Mouse (Mus musculus): ENCODE measurements at regions not wholly inside any gene's neighbourhood (a gene's known extent, or its start where the extent isn't known, plus 50 kb on each side); places are given as distances from the start of the nearest gene placed in this dataset.

- DNase-seq (ENCODE audit: low read depth in 1 of 2, low spot score in 2 of 2), result no peak
These were observed 189.4 kb downstream of the Map2k6 start for GRCm38 (mm10) chr11:110588280-110588679.

- no peak for DNase-seq (ENCODE audit: low read depth in 1 of 2, low spot score in 2 of 2)
These were observed 196.4 kb downstream of the Map2k6 start for GRCm38 (mm10) chr11:110595266-110595862.

DNA sequence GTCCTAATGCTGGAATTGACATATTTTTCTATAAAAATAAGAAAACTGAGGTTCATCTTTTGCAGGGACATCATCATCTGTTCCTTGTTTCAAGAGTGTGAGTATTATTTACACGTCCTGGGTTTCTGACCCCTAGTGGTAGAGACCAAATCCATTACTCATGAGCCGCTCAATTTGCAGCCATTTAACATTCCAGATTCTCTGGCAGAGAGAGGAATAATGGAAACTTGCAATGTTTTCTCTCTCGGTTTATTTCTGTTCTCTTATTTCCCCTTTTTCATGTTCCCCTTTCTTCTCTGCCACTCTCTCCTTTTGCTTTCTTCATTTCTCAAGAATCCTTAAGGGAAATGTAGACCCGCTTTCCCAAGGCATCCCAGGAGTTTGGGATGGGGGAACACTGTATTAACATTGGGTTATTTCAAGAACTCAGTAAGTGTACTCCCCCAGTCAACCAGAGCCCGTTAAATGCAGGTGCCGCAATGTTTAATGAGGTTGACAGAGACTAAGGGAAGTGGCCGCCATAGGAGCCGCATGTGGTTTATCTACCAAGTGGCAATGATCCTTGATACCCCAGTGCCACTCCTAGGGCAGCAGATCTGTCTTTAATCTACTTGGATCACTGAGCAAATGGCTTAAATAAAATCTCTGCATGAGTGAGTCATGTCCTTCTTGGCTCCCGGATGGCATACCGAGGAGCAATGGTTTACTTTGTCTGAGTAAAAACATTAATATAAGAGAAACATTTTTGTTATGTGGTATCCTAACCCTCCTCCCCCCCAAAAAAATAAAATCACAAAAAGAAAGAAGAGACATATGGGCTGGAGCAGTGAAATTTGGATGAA lies 206.3 kb downstream of the Map2k6 start:
- no peak for DNase-seq (ENCODE audit: low read depth in 1 of 2, low spot score in 2 of 2)

GRCm38 (mm10) chr11:110609276-110609675 lies 210.4 kb downstream of the Map2k6 start:
- DNase-seq (ENCODE audit: low read depth in 1 of 2, low spot score in 2 of 2), result no peak

DNA sequence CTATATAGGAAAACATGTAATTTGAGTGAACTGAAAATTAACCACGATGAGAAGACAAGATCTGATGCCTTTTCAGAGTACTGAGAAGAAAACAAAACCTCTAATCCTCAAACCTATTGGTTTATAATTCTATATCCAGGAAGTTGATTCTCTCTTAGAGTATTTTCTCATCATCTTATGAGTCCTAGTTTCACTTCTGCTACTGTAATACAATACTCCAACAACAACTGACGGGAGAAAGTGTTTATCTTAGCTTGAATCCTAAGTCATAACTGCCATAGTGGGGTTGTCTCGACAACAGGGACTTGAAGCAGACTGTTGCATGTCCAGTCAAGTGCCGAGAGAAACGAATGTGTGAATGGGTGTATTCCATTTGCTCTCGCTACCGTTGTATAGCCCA lies 211.9 kb downstream of the Map2k6 start:
- no peak for DNase-seq (ENCODE audit: low read depth in 1 of 2, low spot score in 2 of 2)

- no peak for DNase-seq (ENCODE audit: low read depth in 1 of 2, low spot score in 2 of 2)
These were observed 233.1 kb downstream of the Map2k6 start for GRCm38 (mm10) chr11:110632001-110632400.

DNA sequence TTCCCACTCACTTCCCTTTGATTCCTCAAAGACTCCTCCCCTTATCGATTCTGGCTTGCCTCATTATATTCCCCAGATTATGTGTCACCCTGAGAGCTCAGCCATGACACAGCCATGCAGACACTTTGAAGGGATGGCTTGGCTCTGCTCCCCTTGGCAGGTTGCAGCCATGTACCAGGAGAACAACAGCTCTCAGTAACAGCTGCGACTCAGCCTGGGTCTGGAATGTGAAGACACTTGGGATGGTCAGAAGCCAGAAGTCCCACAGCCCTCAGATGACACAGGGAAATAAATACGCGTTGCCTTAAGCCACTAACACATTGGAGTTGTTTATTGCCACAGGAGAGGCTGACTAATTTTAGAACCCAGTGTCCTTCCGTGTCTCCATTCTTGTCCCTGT lies 234.4 kb downstream of the Map2k6 start:
- no peak for DNase-seq (ENCODE audit: low read depth in 1 of 2, low spot score in 2 of 2)

GRCm38 (mm10) chr11:110642485-110642884 lies 243.6 kb downstream of the Map2k6 start:
- peak; percentile 2 to 30 for DNase-seq (ENCODE audit: low read depth in 1 of 2, low spot score in 2 of 2)

GRCm38 (mm10) chr11:110649575-110650210 lies 250.8 kb downstream of the Map2k6 start:
- DNase-seq (ENCODE audit: low read depth in 1 of 2, low spot score in 2 of 2), result no peak

DNA sequence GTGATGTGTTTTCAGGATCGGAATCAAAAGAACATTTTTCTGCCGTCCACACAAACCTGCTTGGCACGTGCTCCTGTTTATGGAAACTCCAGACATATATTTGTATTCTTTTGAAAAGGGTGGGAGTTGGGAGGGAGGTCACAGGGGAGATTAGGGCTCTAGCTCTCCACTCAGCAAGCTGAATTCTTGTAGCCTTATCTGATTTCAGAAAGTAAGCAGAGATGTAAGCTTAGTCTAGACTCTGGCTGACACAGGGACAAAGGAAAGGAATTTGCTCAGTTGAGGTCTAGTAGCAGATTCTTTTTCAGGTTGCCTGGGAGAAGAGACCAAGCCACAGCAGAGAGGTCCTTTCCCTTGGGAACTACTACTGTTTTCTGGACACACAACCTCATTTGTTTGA lies 253.1 kb downstream of the Map2k6 start:
- DNase-seq (ENCODE audit: low read depth in 1 of 2, low spot score in 2 of 2), result no peak

- DNase-seq (ENCODE audit: low read depth in 1 of 2, low spot score in 2 of 2), result no peak
These were observed 257.7 kb downstream of the Map2k6 start for GRCm38 (mm10) chr11:110656524-110657156.

- DNase-seq (ENCODE audit: low read depth in 1 of 2, low spot score in 2 of 2), result no peak
These were observed 258.9 kb downstream of the Map2k6 start for GRCm38 (mm10) chr11:110657854-110658253.

DNA sequence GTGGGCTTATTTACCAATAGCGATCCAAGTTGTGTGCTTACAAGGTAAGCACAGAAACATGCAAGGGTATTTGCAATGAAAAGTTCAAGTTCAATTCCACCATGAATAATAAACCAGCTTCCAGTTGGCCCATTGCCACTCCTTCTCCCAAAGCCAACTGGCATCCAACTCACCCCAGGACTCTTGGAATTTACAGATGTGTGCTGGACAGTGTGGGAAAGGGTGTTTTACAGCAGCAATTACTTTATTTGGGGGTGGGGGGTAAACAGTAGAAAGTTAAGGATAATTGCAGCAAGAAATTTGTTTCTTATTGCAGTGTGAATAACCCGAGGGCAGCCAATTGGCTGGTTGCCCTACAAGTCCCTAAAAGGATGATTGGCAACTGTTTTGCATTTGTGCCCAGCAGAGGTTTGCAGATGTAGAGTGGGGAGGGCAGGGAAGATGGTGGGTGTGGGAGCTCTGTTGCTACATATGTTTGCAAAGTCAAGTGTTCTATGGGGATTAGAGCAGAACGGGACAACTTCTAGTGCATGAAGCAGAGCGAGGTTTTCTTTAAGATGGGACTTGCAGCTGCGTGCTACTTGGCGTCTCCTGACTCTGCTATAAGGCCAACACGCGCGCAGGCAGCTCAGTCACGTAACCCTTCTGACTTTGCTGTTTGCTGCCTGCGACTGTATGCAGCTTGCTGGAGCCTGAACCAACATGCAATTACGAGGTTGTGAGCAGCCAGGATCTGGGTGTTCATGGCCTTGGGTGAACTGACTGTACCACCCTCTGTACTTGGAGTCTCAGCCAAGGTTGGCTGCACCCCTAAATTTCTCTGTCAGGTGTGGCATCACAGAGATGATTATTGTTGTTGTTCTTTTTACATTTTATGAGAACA lies 271.9 kb downstream of the Map2k6 start:
- no peak for DNase-seq (ENCODE audit: low read depth in 1 of 2, low spot score in 2 of 2)

DNA sequence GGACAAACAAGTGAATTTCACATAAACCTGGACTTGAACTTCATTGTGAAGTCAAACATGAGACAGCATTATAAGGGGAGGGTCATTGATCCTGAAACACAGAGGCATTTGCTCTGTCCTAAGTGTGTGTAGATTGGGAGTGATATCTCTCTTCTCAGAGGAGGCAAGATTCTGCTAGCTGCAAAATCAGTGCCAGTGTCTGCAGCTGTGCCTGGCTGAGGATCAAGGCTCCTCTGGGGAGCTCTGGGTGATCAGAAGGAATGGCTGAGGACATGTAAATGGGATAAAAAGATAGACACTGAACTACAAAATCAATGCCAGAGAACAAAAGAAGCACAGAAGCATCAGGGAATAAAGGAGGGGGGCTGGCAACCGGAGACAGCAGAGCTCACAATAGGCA lies 274.0 kb downstream of the Map2k6 start:
- DNase-seq (ENCODE audit: low read depth in 1 of 2, low spot score in 2 of 2), result no peak

DNA sequence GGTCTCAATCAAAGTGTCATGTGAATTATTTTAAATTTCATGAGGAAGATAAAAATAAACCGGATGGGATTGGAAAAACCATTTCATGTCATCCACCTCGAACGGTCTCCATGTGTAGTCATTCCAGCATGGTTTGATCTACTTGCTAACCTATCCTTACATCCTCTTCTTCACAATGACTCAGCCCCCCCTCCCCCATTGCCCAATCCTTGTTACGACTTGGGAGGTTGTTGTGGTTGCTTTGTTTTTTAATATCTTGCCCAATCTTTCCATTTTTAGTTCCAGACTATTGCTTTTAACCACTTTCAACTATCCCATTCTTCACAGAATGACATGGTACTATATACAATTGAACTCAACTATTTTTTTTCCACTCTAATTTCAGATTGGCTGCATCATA lies 275.0 kb upstream of the Kcnj16 start:
- peak; percentile 20 to 22 for DNase-seq (ENCODE audit: low read depth in 1 of 2, low spot score in 2 of 2)

DNA sequence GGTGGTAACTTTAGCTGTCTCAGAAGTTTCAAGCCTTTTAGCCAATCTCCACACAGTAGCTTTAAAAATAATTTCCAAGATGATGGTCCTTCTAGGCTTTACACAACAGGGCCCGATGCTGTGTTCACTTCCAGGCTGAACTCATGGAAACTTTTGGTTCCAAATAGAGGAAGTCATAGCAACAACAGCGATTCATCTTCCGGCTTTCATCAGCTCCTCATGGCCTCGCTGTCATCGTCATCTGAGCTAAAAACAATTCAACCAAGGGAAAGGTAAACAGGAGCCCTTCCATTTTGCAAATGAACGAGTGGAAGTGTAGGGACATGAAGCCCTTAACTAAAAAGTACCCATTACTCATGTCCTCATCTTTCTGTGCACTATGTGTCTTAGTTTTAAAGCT lies 270.8 kb upstream of the Kcnj16 start:
- DNase-seq (ENCODE audit: low read depth in 1 of 2, low spot score in 2 of 2), result peak; percentile 24 to 27

DNA sequence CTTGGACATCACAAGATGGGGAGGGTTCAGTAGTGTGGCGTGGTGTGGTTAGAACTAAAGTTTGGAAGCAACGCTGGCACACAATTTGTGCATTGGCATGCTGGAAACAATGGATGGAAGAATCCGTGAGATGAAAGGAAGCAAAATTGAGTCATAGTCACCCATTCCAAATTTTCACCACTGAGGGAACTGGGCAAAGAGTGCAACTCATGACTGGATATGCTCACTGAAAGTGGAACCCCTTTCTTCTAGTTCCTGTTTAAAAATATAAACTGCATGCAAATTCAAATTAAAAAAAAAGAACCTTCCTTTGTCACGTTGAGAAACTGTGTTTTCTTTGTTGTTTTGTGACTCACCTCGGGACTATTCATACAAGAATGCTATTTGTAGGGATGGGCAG lies 269.5 kb upstream of the Kcnj16 start:
- DNase-seq (ENCODE audit: low read depth in 1 of 2, low spot score in 2 of 2), result no peak

GRCm38 (mm10) chr11:110700976-110701375 lies 266.9 kb upstream of the Kcnj16 start:
- DNase-seq (ENCODE audit: low read depth in 1 of 2, low spot score in 2 of 2), result no peak

- DNase-seq (ENCODE audit: low read depth in 1 of 2, low spot score in 2 of 2), result no peak
These were observed 265.7 kb upstream of the Kcnj16 start for GRCm38 (mm10) chr11:110702119-110702518.

- DNase-seq (ENCODE audit: low read depth in 1 of 2, low spot score in 2 of 2), result no peak
These were observed 264.3 kb upstream of the Kcnj16 start for GRCm38 (mm10) chr11:110703511-110703910.

GRCm38 (mm10) chr11:110707328-110707727 lies 260.5 kb upstream of the Kcnj16 start:
- no peak for DNase-seq (ENCODE audit: low read depth in 1 of 2, low spot score in 2 of 2)
